Mouse (Mus musculus) thymus, postnatal 10 days (tissue): ENCODE results near the gene Fgfr2.

Experiments used
- DNase-seq, 2 experiments: peaks; one replicate each; pipeline ENCODE4 v3.0.0; 2021; ENCODE audit warnings: low spot score in 2 of 2

The Fgfr2 gene

DNA sequence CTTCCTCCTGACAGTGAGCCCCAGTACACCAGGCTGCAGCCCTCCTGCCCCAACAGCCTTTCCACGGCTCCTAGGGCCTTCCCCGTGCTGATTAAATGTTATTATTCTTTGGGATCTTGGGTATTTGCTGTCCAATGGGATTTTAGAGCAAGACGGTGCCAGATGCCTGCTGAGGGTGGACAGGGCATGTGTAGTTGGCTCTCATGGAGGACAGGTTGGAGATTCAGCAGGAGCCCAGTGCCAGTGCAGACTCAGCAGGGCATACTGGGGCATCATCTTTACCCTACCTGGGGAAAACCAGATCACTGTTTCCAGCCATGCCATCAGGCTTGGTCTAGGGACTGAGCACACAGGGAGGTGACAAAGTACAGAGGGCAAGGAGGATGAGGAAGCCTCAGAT is 892.2 kb downstream of the Fgfr2 start:
- DNase-seq = no peak

DNA sequence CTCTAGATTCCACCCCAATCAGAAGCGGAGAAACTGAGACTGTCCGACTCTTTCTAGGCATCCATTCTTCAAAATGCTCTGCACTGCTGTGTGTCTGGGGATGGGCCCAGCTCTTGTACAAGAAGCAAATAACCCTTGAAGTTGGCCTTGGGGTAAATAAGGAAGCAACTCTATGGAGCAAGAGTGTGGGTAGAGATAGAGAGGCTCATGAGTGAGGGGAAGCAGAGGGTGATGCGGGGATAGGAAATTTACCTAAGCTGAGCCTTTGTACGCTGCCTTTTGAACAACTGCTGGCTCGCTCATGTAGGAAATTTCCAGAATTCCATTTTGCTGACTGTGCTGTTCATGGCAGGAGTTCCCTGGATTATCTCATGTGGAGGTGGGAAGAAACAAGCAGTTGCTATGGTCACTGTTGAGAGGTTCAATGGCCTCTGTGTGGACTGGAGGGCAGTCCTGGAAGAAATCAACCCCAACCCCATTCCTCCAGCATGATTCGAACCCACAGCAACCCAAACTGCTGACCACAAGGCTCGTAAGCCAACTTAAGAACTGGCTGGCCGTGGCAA is 896.0 kb downstream of the Fgfr2 start:
- DNase-seq = no peak

DNA sequence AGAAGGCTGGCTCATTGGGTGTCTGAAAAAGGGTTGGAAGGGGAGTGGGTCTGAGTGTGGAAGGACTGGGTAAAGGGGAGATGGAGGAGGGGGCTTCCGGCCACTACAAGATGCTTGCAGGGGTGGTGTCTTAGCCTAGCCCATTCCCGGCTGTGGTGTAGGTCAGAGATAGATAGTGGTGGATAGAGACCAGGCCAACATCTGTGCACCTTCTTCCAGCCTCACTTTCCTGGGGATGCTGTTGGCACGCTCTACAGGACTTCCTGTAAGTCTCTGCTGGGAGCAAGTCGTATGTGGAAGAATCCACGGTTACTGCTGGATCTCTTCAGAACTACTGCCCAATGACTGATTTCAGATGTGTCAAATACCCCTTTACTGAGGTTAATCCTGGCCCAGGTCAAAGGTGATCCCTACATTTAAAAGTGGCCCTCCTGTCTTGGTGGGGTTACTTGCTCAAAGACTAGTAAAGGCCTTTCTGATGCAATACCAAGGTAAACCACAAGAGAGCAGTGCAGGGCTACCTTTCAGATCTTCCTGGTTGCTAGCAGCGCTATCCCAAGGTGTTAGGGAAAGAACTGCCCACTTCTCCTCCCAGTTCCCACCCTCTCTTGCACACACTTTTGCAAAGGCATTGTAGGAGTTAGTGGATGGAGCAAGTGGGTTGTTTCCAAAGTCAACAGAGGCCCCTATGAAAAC is 896.6 kb downstream of the Fgfr2 start:
- DNase-seq = peak; percentile 51 to 82

DNA sequence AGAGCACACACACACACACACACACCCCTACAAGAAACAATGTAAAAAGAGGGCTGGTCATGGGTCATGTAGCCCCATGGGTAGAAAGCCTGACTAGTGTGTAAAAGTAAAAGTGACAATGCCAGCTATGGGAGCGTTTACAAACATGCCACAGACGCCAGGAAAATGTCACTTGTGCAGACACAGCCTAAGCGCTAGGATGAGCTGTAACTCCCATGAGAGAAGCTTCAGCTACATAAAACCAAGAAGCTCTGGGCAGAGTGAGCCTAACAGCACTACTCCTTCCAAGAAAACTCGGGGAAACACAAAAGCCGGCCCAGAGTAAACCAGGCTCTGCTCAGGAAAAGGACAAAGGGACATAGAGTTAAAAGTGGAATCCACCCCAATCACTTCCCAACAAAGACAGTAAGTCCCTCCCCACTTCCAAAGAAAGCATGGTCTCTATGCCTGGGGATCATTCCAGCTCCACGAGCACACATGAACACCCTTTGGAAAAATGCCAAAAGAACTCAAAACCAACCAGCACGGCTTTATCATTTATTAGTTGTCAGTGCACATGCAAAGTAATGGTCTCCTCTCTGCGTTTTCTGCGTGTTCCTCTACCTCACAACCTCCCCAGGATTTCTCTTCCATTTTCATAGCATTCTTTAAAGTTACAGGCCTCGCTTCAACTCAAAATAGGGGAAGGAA is 899.6 kb downstream of the Fgfr2 start:
- DNase-seq = no peak

DNA sequence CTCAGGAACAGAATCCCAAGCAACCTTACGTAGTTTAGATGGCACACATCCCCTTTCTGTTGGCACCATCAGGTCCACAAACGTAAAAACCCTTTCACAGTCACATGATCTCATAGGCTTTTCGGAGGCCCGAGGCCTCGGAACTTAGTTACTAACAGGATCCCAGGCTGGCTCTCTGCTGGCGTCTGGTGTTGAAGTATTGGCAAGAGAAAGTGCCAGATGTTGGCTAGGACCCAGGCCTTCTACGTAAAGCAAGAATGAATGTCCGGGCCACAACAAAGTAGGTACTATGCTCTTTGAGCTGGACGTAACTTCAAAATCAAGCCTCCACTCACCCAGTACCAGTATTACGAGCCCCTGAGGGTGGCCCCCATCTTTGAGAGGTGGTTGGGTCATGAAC is 909.1 kb downstream of the Fgfr2 start:
- DNase-seq = no peak

- peak in 1 of 2 experiments; percentile 11 for DNase-seq
These were observed 909.7 kb downstream of the Fgfr2 start for GRCm38 (mm10) chr7:132213460-132213859.

DNA sequence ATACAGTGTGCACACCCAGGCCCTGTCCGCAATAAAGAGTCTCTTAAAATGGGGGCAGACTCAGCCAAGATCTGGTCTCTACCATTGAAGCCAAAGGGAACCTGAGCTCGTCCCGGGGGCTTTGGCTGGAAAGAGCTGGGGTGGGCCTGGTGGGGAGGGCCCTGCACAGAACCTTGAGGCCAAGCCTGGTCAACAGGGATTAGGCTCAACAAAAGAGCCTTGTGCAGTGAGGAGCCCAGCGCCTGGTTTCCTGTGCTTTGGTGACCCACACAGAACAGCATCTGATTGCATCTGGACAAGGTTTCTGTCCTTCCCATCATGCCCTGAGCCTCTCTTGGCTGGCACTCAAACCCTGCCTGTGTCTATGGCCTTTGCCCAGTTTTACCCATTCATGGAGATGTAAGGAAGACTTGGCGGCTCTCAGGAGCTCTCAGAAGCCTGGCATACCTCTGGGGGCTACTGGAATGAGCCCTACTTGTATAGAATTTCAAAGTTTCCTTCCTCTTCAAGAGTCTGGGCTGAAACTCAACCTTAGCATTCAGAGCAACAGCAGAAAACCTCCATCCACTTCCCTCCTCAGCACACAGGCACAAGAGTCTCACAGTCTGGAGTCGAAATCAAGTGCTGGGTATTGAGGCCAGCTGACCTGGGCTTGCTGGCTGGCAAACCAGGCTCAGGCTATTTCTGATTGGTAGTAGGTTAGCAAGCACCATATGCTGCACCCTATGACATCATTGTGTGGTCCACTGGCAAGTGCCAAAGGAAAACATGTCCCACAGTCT is 911.0 kb downstream of the Fgfr2 start:
- no peak for DNase-seq

DNA sequence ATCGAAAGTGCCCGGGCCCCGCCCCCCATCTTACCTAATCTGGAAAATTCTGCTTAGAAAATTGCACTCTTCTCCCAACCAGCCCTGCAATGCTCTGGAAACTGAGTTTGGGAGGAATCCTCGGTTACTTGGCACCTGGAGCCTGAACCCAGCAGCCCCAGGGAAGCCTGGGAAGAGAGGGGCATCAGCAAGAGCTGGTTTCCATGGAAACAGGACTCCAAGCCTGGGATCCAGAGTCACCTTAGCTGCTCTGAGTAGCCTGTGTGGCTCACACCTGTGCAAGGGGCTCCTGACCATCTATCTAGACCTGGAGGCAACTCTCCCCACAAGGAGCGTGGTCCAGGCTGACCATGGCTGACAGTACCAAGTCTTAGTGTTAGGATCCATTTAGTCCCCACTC is 912.5 kb downstream of the Fgfr2 start:
- no peak for DNase-seq

DNA sequence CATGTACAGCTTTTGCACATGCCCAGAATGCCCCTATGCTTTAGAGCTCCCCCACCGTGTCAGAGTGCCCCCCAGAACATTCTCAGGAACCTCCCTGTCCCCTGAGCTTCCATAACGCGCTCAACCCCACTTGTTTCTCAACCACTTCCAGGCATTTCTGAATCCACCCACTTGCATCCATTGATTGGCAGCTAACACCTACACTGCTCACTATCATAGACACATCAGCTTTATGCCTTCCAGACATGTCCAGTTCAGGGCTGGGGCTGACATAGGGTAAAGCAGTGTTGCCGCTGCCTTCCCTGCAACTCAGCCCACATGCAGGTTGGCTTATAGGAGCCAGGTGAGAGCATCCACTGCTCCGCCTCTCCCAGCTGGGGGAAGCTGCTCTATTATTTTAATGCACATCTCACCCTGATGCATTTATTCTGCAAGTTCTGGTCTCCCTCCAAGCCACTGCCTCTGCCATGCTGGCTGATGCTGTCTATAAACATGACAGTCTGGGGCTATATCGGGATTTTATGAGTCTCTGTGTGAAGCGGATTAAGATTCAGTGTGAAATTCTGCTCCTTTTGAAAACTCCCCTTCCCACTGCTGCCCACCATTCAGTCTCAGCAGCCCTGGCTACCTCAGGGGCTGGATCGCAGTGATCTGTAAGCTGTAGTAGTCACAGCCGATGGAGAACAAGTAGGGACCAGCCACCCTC is 914.1 kb downstream of the Fgfr2 start:
- no peak for DNase-seq

DNA sequence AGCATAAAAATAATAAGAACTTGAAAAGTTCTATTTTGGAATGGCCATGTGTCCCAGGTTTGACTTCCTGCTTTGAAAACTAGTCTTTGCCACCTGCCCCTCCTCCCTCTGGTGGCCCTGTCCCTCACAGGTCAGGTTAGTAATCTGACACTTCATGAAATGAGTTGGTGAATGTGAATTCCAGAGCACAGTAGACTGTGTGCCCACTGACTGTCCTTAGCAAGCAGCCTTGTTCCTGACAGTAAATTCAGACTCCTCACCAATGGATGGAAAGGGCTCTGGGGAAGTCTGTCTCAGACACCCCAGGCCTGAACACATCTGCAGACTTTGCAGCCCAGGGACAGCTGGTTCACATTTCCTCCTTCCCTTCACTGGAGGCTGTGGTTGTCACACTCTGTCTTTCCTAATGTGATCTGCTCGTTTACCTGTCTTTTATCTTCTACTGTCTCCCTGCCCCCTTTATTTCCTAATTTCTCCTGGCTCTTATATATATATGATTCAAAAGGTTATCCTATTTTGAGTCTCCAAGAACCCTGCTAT is 919.0 kb downstream of the Fgfr2 start:
- no peak for DNase-seq

DNA sequence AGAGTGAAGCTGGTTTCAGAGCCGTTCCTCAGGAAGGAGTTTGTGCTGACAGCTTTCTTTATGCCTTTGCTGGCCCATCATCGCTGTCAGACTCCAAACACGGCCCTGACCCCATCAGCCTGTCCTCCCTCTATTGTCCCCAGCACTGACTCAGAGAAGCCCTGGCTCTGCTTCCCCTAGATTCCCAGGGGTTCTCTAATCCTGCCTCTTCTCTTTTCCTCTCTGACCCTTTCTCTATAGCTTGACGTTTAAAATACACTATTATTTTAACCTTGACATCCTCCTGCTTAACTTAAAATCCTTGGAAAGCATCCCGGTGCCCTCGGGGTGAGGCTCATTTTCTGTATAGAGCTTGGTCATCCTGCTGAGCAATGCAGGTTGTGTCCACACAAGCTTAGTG is 923.5 kb downstream of the Fgfr2 start:
- DNase-seq = no peak

DNA sequence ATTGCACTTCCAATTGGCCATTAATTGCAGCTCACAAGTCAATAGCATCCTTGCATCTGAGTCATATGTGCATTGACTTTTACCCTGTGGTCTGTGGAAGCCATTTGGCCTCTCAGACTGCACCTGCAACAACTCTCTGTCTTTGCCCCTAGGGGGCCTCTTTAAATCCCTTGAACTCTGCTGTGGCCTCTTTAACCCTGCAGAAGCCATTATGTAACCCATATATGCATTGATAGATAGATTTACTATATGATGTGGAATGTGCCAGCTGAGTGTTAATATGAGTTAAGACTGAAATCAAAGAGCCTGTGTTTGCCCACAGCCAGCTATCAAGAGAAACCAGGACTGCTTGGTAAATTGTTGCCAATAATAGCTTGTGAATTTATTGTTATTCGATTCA is 924.3 kb downstream of the Fgfr2 start:
- no peak for DNase-seq

DNA sequence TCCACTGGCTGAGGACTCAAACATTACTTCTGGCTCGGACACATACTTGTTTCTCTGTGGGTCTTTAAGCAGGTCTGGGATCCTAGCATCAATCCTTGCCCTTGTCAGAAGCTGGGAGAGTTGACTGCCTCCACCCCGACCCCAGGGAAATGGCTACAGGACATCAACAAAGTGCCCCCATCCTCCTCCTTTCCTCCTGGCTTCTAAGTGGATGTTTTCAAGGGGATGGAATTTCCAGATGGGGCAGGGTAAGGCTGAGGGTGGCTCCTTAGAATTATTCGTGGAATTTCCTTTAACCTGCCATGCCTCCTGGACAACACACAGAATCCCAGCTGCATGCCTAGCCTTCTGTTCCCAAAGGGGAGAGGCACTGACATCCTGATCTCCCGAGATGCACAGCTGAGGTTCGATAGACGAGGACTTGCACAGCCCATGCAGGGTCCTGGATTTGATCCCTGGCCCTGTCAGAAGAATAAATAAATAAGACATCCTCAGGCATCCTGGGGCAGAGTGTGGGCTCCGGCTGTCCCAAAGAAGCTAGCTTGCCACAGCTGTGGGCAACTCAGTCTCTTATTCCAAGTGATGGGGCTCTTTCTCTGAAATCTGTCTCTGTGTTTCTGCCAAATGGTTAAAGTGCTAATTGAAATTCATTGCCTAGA is 925.2 kb downstream of the Fgfr2 start:
- no peak for DNase-seq

GRCm38 (mm10) chr7:132196581-132196980 is 926.6 kb downstream of the Fgfr2 start:
- DNase-seq = no peak

DNA sequence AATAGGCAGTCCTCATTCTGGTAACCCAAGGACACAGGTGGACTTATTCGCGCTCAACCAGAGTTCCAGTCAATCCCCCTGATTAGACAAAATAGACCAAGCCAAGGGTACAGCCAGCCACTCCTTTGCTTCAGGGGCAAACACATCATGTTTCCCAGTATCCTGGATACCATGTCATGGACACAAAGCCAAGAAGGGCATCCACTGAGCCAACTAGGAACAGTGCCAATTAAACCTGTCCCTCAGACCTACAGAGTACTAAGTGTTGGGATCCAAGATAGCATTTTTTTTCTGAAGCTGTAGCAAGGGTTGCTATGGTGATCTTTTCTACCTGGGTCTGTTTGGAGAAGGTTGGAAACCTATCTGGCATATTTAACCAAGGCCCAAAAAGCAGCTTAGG is 929.5 kb downstream of the Fgfr2 start:
- DNase-seq = no peak

DNA sequence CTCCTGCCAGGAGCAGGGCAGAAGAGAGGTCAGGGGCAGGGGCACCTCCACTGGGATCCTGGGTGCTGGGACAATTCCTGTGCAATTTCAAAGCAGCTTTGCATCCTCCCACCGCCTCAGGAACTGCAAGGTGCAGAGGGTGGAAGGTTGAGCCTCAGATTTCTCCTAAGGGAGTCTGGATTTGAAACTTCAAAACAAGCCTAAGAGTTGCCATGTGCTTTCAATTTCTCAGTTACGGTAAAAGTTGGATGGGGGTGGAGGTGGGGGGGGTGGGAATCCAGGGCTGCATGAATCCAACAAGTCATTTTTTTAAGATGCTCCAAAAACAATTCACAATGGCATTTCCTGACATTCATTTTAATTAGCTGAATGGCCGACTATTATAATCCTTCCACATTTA is 935.7 kb downstream of the Fgfr2 start:
- DNase-seq = no peak

DNA sequence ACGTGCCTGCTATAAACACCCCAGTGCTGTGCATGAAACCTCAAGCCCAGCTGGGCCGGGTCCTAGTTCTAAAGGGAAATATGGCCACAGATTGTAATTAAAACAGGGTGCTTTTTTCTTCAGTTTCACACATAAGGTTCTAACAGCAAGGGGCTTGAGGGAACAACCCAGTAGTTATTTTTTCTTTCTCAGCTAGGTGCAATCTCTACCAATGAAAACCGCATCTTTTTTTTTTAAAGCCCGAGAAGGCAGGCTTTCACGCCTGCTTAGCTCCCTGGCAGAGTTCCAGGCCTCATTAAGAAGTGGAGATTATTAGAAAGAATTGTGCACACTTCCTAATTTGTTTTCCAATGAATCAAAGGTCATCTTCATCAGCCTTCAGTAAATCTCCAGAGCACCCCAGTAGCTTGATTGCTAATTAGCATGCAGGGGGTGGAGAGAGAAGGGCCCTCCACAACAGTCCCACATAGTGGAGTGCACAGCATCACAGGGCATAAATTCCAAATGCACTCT is 939.2 kb downstream of the Fgfr2 start:
- no peak for DNase-seq

- DNase-seq = no peak
These were observed 941.5 kb downstream of the Fgfr2 start for GRCm38 (mm10) chr7:132181586-132182198.

DNA sequence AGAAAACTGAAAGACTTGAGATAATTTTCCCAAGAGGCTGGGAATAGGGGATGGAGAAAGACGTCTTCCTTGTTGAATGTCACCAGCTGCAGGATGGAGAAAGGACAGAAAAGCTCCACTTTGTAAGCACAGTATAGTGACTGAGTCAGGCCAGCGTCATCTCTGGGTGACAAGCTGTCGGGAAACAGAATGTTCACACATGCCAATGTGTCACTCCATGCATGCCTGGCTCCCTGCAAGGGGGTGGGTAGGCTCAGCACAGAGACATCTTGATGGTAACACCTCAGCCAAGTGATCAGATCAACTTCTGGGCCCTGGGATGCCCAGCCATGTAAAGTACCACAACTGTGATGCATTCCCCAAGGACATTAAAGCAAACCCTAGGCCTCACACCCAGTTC is 942.1 kb downstream of the Fgfr2 start:
- DNase-seq = no peak

GRCm38 (mm10) chr7:132179049-132179448 is 944.1 kb downstream of the Fgfr2 start:
- DNase-seq = no peak
